Mouse (Mus musculus) embryonic facial prominence, embryonic 10.5 days (tissue): ENCODE measurements around the gene Grpel1. TPM values are rescaled to one million over a fixed set of nuclear protein-coding genes. Genes with fewer than 3 reads are reported as not detected.

Experiments used
- DNase-seq: peaks from one replicate; pipeline ENCODE4 v3.0.0-alpha.2; 2017; ENCODE audit warnings: low spot score
- H3K27ac ChIP-seq: fragments of 300-500 bp; sonication (generic); replicated peaks from 2 replicates; pipeline ENCODE4 v1.5.1; 2016; ENCODE audit warnings: mild to moderate bottlenecking
- H3K27me3 ChIP-seq: fragments of 300-500 bp; sonication (generic); replicated peaks from 2 replicates; pipeline ENCODE4 v1.6.1; 2016; ENCODE audit warnings: low read depth, mild to moderate bottlenecking; ENCODE audit not compliant: poor library complexity, severe bottlenecking
- H3K36me3 ChIP-seq: fragments of 300-500 bp; sonication (generic); replicated peaks from 2 replicates; pipeline ENCODE4 v1.6.1; 2016; ENCODE audit warnings: mild to moderate bottlenecking, moderate library complexity
- H3K4me1 ChIP-seq: fragments of 300-500 bp; sonication (generic); 2 replicates; pipeline ENCODE4 v1.6.1; 2016
- H3K4me3 ChIP-seq: fragments of 300-500 bp; sonication (generic); 2 replicates; pipeline ENCODE4 v1.5.1; 2016; ENCODE audit warnings: mild to moderate bottlenecking, moderate library complexity
- H3K9me3 ChIP-seq: fragments of 300-500 bp; sonication (generic); 2 replicates; pipeline ENCODE4 v1.6.1; 2016; ENCODE audit warnings: mild to moderate bottlenecking
- WGBS: fragments of 180-500 bp; shearing (Covaris S2); methylation state at CpG from one replicate; pipeline ENCODE4 v1.1.7; 2016; 5-methylcytosine and 5-hydroxymethylcytosine counted together
- polyA plus RNA-seq: library from polyadenylated mRNA; unstranded; fragments of >200 nt; fragmentation: Nextera tagmentation; extraction: Ambion mirVana; gene quantifications from 2 replicates; pipeline ENCODE4 v1.2.1, GENCODE M21; 2016

The Grpel1 gene
- polyA plus RNA-seq, 1 experiment from 2014 or later = 59.8 TPM

DNA sequence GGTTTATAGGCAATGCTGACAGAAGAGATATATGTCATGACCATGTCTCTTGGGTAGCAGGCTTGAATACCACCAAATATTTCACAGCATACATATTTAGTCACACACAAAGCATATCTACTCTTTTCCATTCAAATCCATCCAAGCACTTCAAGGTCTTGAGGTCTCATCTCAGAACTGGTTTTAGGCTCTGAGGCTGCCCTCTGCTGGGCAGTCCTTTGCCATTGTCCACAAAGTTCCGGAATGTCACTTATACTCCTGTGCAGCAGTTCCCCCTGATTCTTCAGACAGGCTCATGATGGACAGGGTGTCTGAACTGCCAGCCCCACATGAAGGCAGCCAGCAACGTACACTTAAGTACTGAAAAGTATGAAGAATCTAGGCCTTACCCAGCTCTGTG lies 24.4 kb downstream of the Grpel1 start:
- H3K4me3 ChIP-seq = no peak overlapping the region
- WGBS = 59% methylated on average over 2 of the region's 2 CpGs
- 0 out of 2 replicates have a peak, but pooled peaks cover 2% of the 10 kb centered on the region for H3K9me3 ChIP-seq
- peak; percentile 26 for DNase-seq
- H3K36me3 ChIP-seq = peaks cover 35% of the 10 kb centered on the region
- no peak overlapping the region for H3K27ac ChIP-seq
- H3K27me3 ChIP-seq = peaks cover 26% of the 10 kb centered on the region
- H3K4me1 ChIP-seq = peaks cover 14% of the 10 kb centered on the region

DNA sequence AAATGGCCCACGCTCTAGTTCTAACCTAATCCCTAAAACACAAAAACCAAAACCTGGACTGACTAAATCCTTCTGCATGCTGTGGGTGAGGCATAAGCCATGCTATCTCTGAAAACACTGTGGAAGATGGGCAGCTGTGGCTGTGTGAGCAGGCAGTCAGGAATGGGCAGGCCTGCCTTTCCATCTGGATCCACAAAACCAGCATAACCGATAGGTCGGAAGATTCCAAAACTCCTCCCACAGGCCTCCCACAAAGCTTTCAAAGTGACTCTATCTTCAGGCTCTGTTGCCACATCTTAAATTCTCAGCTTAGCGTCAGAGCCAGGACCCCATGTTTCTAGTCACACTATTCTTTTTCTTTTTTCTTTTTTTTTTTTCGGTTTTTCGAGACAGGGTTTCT lies 29.1 kb downstream of the Grpel1 start:
- 91% methylated on average over 6 of the region's 6 CpGs for WGBS
- no peak for DNase-seq
- peaks cover 72% of the 10 kb centered on the region for H3K36me3 ChIP-seq
- H3K4me1 ChIP-seq = no peaks in the 10 kb centered on the region
- H3K9me3 ChIP-seq = no peaks in the 10 kb centered on the region
- H3K27me3 ChIP-seq = no peaks in the 10 kb centered on the region
- no peak overlapping the region for H3K4me3 ChIP-seq
- no peak overlapping the region for H3K27ac ChIP-seq

DNA sequence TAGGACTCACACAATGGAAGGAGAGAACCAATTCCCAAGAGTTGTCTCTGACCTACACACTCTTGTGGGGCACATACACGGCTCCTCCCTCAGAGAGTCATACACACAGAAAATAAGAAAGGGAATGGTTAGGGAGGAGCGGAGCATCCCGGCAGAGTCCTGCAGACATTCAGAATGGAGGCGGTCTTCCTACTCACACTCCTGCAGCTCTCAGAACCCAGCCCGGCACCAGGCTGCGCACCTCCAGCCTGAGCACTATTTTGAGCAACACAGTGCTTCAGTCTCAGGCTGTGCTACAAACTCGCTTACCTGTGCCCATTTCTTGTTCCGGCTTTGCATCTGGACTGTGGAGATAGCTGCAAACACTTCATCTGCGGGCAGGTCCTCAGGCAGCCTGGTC lies 29.9 kb downstream of the Grpel1 start:
- Histone ChIP-seq H3K36me3 (peaks cover 80% of the 10 kb centered on the region), H3K27me3 (no peaks in the 10 kb centered on the region), H3K4me1 (no peaks in the 10 kb centered on the region), H3K27ac (no peak overlapping the region), H3K9me3 (no peaks in the 10 kb centered on the region), H3K4me3 (no peak overlapping the region)
- no peak for DNase-seq
- 94% methylated on average over 9 of the region's 9 CpGs for WGBS

DNA sequence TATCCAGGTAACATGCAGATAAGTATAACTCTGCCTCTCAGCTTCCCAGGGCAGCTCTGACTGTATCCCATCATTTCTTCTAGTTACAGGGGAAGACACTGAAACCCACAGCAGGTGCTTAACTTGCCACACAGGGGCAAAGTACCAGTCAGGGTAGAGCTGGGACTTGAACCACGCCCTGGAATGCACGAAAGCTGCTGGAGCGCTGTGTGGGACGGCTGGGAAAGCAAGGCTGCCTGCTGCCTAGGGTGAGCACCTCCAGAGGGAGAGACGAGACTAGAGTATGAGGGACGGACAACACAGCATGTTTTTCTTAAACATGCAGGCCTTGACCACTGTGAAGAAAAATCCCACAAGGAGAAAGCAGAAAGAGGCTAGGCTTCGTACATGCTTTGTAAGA lies 40.4 kb downstream of the Grpel1 start:
- 90% methylated on average over 7 of the region's 7 CpGs for WGBS
- no peak for DNase-seq
- no peak overlapping the region for H3K4me3 ChIP-seq
- H3K36me3 ChIP-seq = peaks cover 97% of the 10 kb centered on the region
- H3K27me3 ChIP-seq = no peaks in the 10 kb centered on the region
- no peaks in the 10 kb centered on the region for H3K9me3 ChIP-seq
- H3K27ac ChIP-seq = no peak overlapping the region
- H3K4me1 ChIP-seq = no peaks in the 10 kb centered on the region

DNA sequence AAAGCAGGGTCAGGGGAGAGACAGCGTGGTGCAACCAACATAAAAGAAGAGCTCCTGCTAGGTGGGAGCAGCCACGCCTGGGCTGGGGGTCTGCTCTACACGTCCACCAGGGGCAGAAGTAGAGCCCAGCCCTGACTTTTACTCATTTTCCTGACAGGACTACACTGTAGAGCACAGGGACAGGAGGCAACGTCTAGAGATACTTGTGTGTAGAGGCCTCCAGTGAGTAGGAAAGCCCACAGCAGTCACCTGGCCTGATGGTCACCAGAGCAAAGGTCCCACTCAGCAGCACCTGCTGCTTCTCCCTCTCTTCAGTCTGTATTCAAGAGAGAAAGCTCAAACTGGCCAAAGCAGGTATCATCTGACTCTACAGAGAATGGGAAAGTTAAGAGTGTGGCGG lies 40.8 kb downstream of the Grpel1 start:
- DNase-seq = no peak
- Histone ChIP-seq H3K9me3 (no peaks in the 10 kb centered on the region), H3K36me3 (peaks cover 97% of the 10 kb centered on the region), H3K27ac (no peak overlapping the region), H3K4me3 (no peak overlapping the region), H3K27me3 (no peaks in the 10 kb centered on the region), H3K4me1 (no peaks in the 10 kb centered on the region)
- WGBS = 75% methylated on average over 5 of the region's 5 CpGs

DNA sequence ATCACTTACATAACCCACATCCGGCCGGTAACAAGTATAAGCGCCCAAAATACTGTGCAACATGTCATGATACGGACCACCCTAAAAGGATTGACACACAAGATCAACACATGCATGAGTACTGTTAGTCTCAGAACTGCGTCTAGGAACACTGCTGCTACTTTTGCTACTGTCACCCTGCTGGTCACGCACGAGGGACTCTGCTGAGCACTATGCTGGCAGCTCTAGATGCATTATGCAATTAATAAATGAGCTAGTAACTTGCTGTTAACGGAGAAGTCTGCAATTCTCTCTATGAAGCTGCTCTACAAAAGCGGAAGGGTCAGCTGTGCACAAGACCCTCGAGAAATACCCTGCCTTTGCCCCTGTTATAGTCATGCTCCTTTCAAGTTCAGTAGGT lies 43.6 kb downstream of the Grpel1 start:
- H3K36me3 ChIP-seq = peaks cover 98% of the 10 kb centered on the region

DNA sequence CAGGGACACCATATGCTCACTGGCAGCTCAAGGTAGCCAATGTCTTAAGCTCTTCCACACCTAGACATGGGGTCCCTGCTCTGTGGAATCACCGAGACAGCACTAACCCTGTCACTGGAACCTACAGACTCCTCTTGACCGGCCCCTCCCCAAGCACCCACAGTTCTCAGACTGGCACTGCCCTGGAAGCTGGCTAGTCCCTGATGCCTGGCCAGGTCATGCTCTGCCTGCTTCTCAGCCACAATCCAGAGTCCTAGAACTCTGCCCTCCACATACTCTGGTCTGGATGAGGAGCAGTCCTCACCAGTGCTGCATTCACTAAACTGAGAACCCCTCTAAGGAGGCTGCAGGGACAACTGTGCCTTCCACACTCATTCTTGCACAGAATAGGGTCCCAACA lies 46.2 kb downstream of the Grpel1 start:
- DNase-seq = no peak
- H3K4me3 ChIP-seq = no peak overlapping the region
- no peaks in the 10 kb centered on the region for H3K4me1 ChIP-seq
- no peak overlapping the region for H3K27ac ChIP-seq
- 93% methylated on average over 2 of the region's 2 CpGs for WGBS
- no peaks in the 10 kb centered on the region for H3K27me3 ChIP-seq
- H3K9me3 ChIP-seq = no peaks in the 10 kb centered on the region
- peaks cover 93% of the 10 kb centered on the region for H3K36me3 ChIP-seq

More for the DNA sequence above, 43.6 kb downstream of the Grpel1 start:
- H3K27ac ChIP-seq = no peak overlapping the region
- H3K27me3 ChIP-seq = no peaks in the 10 kb centered on the region
- DNase-seq = no peak
- no peak overlapping the region for H3K4me3 ChIP-seq
- 94% methylated on average over 10 of the region's 10 CpGs for WGBS
- H3K9me3 ChIP-seq = no peaks in the 10 kb centered on the region
- H3K4me1 ChIP-seq = no peaks in the 10 kb centered on the region

DNA sequence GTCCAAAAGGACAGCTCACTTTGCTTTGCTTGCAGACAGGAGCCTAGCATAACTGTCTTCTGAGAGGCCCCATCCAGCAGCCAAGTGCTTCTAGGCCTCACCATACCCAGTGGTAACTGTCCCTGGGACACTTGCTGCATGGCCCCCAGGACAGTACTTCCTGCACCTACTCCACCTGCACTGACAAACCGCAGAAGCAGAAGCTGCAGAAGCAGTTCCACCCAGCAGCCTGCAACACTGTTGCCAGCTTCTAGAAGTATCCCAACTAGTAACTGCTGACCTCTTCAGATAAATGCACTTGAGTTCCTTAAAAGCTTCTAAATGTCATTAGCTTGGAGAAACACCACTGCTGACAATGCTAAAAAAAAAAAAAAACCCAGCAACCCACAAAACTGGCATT lies 50.3 kb downstream of the Grpel1 start:
- Histone ChIP-seq H3K27me3 (no peaks in the 10 kb centered on the region), H3K4me1 (no peaks in the 10 kb centered on the region), H3K36me3 (peaks cover 94% of the 10 kb centered on the region), H3K9me3 (no peaks in the 10 kb centered on the region), H3K4me3 (no peak overlapping the region), H3K27ac (no peak overlapping the region)
- no peak for DNase-seq
- 91% methylated on average over 1 of the region's 1 CpGs for WGBS

DNA sequence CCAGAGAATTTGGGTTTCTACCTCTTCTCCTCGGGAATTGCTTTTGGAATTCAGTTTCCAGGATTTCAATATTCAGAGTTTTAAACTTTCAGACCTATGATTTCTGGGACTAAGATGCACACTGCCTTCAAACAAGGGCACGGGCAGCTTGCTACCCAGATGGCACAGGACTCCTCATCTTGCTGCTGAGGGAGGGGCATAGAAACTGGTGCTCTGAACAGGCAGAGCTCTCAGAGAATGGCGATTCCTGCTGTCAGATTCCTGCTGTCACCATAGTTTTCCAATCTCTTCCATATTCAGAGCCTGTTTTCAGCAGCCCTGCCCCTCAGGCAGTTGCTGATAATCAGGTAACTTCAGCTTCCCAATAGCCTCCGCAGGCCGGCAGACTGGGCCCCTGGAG lies 50.8 kb downstream of the Grpel1 start:
- WGBS = 86% methylated on average over 5 of the region's 5 CpGs
- H3K4me3 ChIP-seq = no peak overlapping the region
- peaks cover 94% of the 10 kb centered on the region for H3K36me3 ChIP-seq
- no peaks in the 10 kb centered on the region for H3K4me1 ChIP-seq
- H3K9me3 ChIP-seq = no peaks in the 10 kb centered on the region
- no peaks in the 10 kb centered on the region for H3K27me3 ChIP-seq
- no peak for DNase-seq
- H3K27ac ChIP-seq = no peak overlapping the region

DNA sequence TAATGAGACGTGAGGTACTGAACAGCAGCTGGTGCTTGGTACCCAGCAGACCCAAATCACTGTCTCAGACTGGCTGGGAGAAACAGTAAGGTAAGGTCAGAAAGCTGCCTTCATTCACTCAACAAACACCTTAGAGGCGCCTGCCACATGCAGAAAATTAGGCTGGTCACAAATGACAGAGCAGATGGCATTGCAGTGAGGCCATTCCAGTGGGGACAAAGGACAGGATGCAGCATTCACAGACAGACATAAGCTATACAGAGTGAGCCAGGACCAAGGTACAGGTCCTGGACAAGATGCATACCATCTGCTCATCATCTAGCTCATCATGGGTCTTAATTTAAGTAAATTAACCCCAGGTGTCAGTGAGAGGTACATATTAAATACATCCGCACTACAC lies 52.8 kb downstream of the Grpel1 start:
- WGBS = 77% methylated on average over 3 of the region's 3 CpGs
- H3K36me3 ChIP-seq = peaks cover 95% of the 10 kb centered on the region

DNA sequence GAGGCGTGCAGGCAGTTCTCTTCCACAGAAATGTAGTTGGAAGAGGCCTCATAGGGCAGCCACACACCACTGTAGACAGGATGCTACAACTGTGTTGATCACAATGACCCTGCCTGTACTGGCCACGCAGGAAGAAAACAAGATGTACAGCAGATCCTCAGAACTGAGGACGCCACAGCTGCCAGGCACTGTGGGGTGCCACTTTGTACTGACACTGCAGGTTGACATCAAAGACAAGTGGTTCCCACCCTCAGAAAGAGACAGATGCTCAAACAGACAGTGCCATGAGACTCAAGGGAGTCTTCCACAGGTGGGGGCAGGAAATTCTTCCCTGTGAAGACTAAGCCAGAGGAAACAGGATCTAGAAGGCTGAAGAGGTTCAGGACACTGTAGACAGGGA lies 55.0 kb downstream of the Grpel1 start:
- Histone ChIP-seq H3K27me3 (no peaks in the 10 kb centered on the region), H3K4me3 (no peak overlapping the region), H3K27ac (no peak overlapping the region), H3K4me1 (no peaks in the 10 kb centered on the region), H3K9me3 (no peaks in the 10 kb centered on the region), H3K36me3 (peaks cover 99% of the 10 kb centered on the region)
- DNase-seq = no peak
- WGBS = 85% methylated on average over 3 of the region's 3 CpGs

More for the DNA sequence above, 52.8 kb downstream of the Grpel1 start:
- DNase-seq = no peak
- no peaks in the 10 kb centered on the region for H3K9me3 ChIP-seq
- H3K27me3 ChIP-seq = no peaks in the 10 kb centered on the region
- H3K4me1 ChIP-seq = no peaks in the 10 kb centered on the region
- no peak overlapping the region for H3K4me3 ChIP-seq
- H3K27ac ChIP-seq = no peak overlapping the region

DNA sequence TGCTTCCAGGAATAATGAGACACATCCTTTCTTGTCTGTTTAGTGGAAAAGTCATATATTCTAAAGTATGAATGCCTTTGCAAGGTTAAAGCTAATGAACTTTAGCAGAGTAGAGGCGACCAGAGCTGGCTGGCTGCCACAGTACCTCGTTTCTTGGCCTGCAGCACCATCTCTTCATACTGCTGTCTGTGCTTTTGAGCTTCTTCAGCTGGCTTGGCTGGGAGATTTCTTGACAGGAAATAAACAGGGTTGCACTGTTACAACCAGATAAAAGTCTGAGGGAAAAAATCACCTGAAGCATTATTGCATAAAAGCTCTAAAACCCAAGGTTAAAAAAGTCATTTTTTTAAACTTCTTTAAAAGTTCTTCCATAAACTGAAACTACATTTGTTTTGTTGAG lies 58.0 kb downstream of the Grpel1 start:
- no peak overlapping the region for H3K27ac ChIP-seq
- DNase-seq = no peak
- H3K4me1 ChIP-seq = peaks cover 3% of the 10 kb centered on the region; the same call in 1 of the 2 replicates
- H3K36me3 ChIP-seq = peaks cover 81% of the 10 kb centered on the region
- WGBS = 89% methylated on average over 2 of the region's 2 CpGs
- H3K9me3 ChIP-seq = no peaks in the 10 kb centered on the region
- H3K4me3 ChIP-seq = no peak overlapping the region
- H3K27me3 ChIP-seq = no peaks in the 10 kb centered on the region

DNA sequence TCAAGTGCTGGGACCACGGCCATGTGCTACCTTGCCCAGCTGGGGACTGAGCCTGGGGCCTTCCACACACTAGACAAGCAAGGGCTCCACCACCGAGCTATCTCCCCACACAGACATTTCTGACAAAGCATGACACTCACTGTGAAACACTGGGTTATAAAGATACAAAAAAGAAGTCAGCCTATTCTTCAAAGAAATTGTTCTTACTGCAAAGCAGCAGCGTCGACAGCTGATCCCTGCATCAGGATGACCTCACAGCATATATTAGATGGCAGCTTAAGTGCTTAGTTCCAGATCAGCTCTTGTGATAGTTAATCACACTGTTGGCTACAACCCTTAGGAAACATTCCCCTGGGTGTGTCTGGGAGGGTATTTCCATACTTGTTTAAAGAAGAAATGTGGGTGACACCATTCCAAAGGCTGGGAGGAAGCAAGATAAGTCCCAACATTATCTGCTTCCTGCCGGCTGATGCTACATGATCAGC lies 58.5 kb downstream of the Grpel1 start:
- WGBS = 90% methylated on average over 5 of the region's 5 CpGs
- no peak overlapping the region for H3K27ac ChIP-seq
- H3K36me3 ChIP-seq = peaks cover 77% of the 10 kb centered on the region

More for the DNA sequence above, 58.5 kb downstream of the Grpel1 start:
- Histone ChIP-seq H3K9me3 (no peaks in the 10 kb centered on the region), H3K4me3 (no peak overlapping the region), H3K4me1 (peaks cover 8% of the 10 kb centered on the region), H3K27me3 (no peaks in the 10 kb centered on the region)
- DNase-seq = no peak
